Mouse (Mus musculus) stomach, postnatal 0 days (tissue): ENCODE data around the gene Fam122a. TPM values are rescaled to one million over a fixed set of nuclear protein-coding genes. Genes with fewer than 3 reads are reported as not detected.

Experiments
- ATAC-seq: fragments of 200-750 bp; cut with Nextera tagmentation; 2 replicates; pipeline ENCODE4 v1.8.0; 2017; ENCODE audit not compliant: low FRiP score, low TSS enrichment
- DNase-seq: peaks from one replicate; pipeline ENCODE4 v3.0.0-alpha.2; 2016; ENCODE audit warnings: low spot score
- H3K27ac ChIP-seq: fragments of 300-500 bp; sonication (generic); replicated peaks from 2 replicates; pipeline ENCODE4 v1.5.1; 2014; ENCODE audit warnings: mild to moderate bottlenecking, control low read depth
- H3K27me3 ChIP-seq: fragments of 300-500 bp; sonication (generic); 2 replicates; pipeline ENCODE4 v1.6.1; 2014; ENCODE audit warnings: low read length; ENCODE audit not compliant: control insufficient read depth, insufficient read depth
- H3K36me3 ChIP-seq: fragments of 300-500 bp; sonication (generic); 2 replicates; pipeline ENCODE4 v1.6.1; 2014; ENCODE audit warnings: low read length, mixed read lengths; ENCODE audit not compliant: control insufficient read depth, insufficient read depth
- H3K4me1 ChIP-seq: fragments of 300-500 bp; sonication (generic); replicated peaks from 2 replicates; pipeline ENCODE4 v1.6.1; 2014; ENCODE audit warnings: antibody characterized with exemption; ENCODE audit not compliant: control insufficient read depth, insufficient read depth
- H3K4me2 ChIP-seq: fragments of 300-500 bp; sonication (generic); replicated peaks from 2 replicates; pipeline ENCODE4 v1.6.1; 2014; ENCODE audit warnings: low read depth, mild to moderate bottlenecking, control low read depth, moderate library complexity
- H3K4me3 ChIP-seq: fragments of 300-500 bp; sonication (generic); 2 replicates; pipeline ENCODE4 v1.5.1; 2014; ENCODE audit warnings: low read depth, low read length, control low read depth
- H3K9ac ChIP-seq: fragments of 300-500 bp; sonication (generic); 2 replicates; pipeline ENCODE4 v1.6.1; 2014; ENCODE audit warnings: mild to moderate bottlenecking, low read length, control low read depth, mixed read lengths
- H3K9me3 ChIP-seq: fragments of 300-500 bp; sonication (generic); 2 replicates; pipeline ENCODE4 v1.6.1; 2016; ENCODE audit warnings: low read length; ENCODE audit not compliant: control insufficient read depth
- CTCF ChIP-seq: IDR thresholded peaks from 2 replicates; pipeline ENCODE4 v1.5.1; 2016; ENCODE audit warnings: antibody characterized with exemption, low read depth, mild to moderate bottlenecking, moderate library complexity
- EP300 ChIP-seq: optimal IDR thresholded peaks from 2 replicates; pipeline ENCODE3; 2016; ENCODE audit warnings: antibody characterized with exemption
- WGBS: fragments of 180-500 bp; shearing (Covaris S2); extraction: QIAGEN DNeasy Blood & Tissue Kit; methylation state at CpG from one replicate; pipeline ENCODE4 v1.1.7; 2014; 5-methylcytosine and 5-hydroxymethylcytosine counted together
- polyA plus RNA-seq: library from polyadenylated mRNA; unstranded; fragments of >200 nt; fragmentation: Nextera tagmentation; extraction: Ambion mirVana; gene quantifications from 2 replicates; pipeline ENCODE4 v1.2.1, GENCODE M21; 2015

Gene Fam122a
- polyA plus RNA-seq, 1 experiment from 2014 or later: 42.2 TPM

GRCm38 (mm10) chr19:24451626-24452025 is 25.5 kb downstream of the Fam122a start:
- H3K9me3 ChIP-seq: no peaks in the 10 kb centered on the region
- ATAC-seq: no peak
- no peak overlapping the region for H3K27ac ChIP-seq
- WGBS: 83% methylated on average over 3 of the region's 3 CpGs
- H3K4me1 ChIP-seq: no peaks in the 10 kb centered on the region
- H3K9ac ChIP-seq: no peak overlapping the region
- no peak overlapping the region for H3K4me3 ChIP-seq
- no peak for DNase-seq
- H3K27me3 ChIP-seq: no peaks in the 10 kb centered on the region
- no peaks in the 10 kb centered on the region for H3K36me3 ChIP-seq
- no peak for TF ChIP-seq CTCF
- no peak for TF ChIP-seq EP300
- no peak overlapping the region for H3K4me2 ChIP-seq

GRCm38 (mm10) chr19:24450740-24451139 is 26.4 kb downstream of the Fam122a start:
- TF ChIP-seq EP300 (no peak), CTCF (no peak)
- Histone ChIP-seq H3K9me3 (no peaks in the 10 kb centered on the region), H3K27ac (no peak overlapping the region), H3K27me3 (no peaks in the 10 kb centered on the region), H3K9ac (no peak overlapping the region), H3K36me3 (no peaks in the 10 kb centered on the region), H3K4me1 (no peaks in the 10 kb centered on the region), H3K4me2 (no peak overlapping the region), H3K4me3 (no peak overlapping the region)
- 89% methylated on average over 8 of the region's 8 CpGs for WGBS
- ATAC-seq (no peak), DNase-seq (no peak)

- H3K27ac ChIP-seq: no peak overlapping the region
- no peaks in the 10 kb centered on the region for H3K36me3 ChIP-seq
- no peaks in the 10 kb centered on the region for H3K9me3 ChIP-seq
- TF ChIP-seq CTCF: no peak
- no peak for TF ChIP-seq EP300
- no peak overlapping the region for H3K4me3 ChIP-seq
- ATAC-seq (no peak), DNase-seq (no peak)
- no peaks in the 10 kb centered on the region for H3K4me1 ChIP-seq
- no peaks in the 10 kb centered on the region for H3K27me3 ChIP-seq
- 80% methylated on average over 3 of the region's 3 CpGs for WGBS
- H3K4me2 ChIP-seq: no peak overlapping the region
- H3K9ac ChIP-seq: no peak overlapping the region
These were observed 32.8 kb downstream of the Fam122a start for GRCm38 (mm10) chr19:24444322-24444721.

- TF ChIP-seq EP300: no peak
- no peak for TF ChIP-seq CTCF
- Histone ChIP-seq H3K4me2 (no peak overlapping the region), H3K27me3 (no peaks in the 10 kb centered on the region), H3K4me3 (no peak overlapping the region), H3K36me3 (no peaks in the 10 kb centered on the region), H3K4me1 (no peaks in the 10 kb centered on the region), H3K9me3 (no peaks in the 10 kb centered on the region), H3K9ac (no peak overlapping the region), H3K27ac (no peak overlapping the region)
- ATAC-seq (no peak), DNase-seq (no peak)
- 73% methylated on average over 4 of the region's 4 CpGs for WGBS
These were observed 37.4 kb downstream of the Fam122a start for GRCm38 (mm10) chr19:24439715-24440114.

- WGBS: 68% methylated on average over 6 of the region's 6 CpGs
- no peak overlapping the region for H3K4me2 ChIP-seq
- no peak overlapping the region for H3K27ac ChIP-seq
- H3K9ac ChIP-seq: no peak overlapping the region
- no peaks in the 10 kb centered on the region for H3K4me1 ChIP-seq
- H3K4me3 ChIP-seq: no peak overlapping the region
- TF ChIP-seq CTCF: no peak
- no peak for TF ChIP-seq EP300
- no peaks in the 10 kb centered on the region for H3K36me3 ChIP-seq
- DNase-seq (no peak), ATAC-seq (no peak)
- no peaks in the 10 kb centered on the region for H3K9me3 ChIP-seq
- no peaks in the 10 kb centered on the region for H3K27me3 ChIP-seq
These were observed 42.9 kb downstream of the Fam122a start for GRCm38 (mm10) chr19:24434291-24434690.

- H3K4me1 ChIP-seq: no peaks in the 10 kb centered on the region
- H3K9ac ChIP-seq: no peak overlapping the region
- ATAC-seq (no peak), DNase-seq (no peak)
- H3K4me2 ChIP-seq: no peak overlapping the region
- TF ChIP-seq EP300 (no peak), CTCF (no peak)
- H3K9me3 ChIP-seq: no peaks in the 10 kb centered on the region
- H3K36me3 ChIP-seq: no peaks in the 10 kb centered on the region
- H3K27me3 ChIP-seq: no peaks in the 10 kb centered on the region
- WGBS: 77% methylated on average over 5 of the region's 5 CpGs
- no peak overlapping the region for H3K4me3 ChIP-seq
- H3K27ac ChIP-seq: no peak overlapping the region
These were observed 44.7 kb downstream of the Fam122a start for GRCm38 (mm10) chr19:24432447-24432846.
